Comparison of ENCODE assay signal across 25 mouse cellular contexts in genomic region chr1:82726482-82726881, GRCm38 (mm10). TPM values are rescaled to one million over a fixed set of nuclear protein-coding genes. Genes with fewer than 3 reads are reported as not detected.
A peak's percentile ranks its signal among the peaks of the same experiment; 100 is the strongest.
DNase-seq lines count a peak whose midpoint lies in the region; ATAC-seq and TF ChIP-seq lines count a peak whose summit lies in the region.
"Had no signal": no experiment of that assay in that cellular context is flagged by ENCODE, and none has a peak within 500 bp of the region (broad histone marks: within the 10 kb centered on the region; RNA-seq: fewer than 3 reads in every experiment).

No protein-coding gene starts in this region.

- H3K79me2 ChIP-seq in CH12.LX (replicated peaks; ENCODE audit: control insufficient read depth, extremely low read depth, insufficient read depth, poor library complexity, severe bottlenecking): peaks cover 17% of the 10 kb centered on the region

- peak overlapping the region; percentile 97; the same call in 1 of the 2 replicates for H3K4me2 ChIP-seq in hindbrain, postnatal 0 days (ENCODE audit: low read depth, low read length)
- no peak overlapping the region for H3K4me2 ChIP-seq in hindbrain, embryonic 16.5 days (ENCODE audit: low read length)
- peak overlapping the region; percentile 44; the same call in 1 of the 2 replicates for H3K4me2 ChIP-seq in CH12.LX (ENCODE audit: insufficient read depth, low read depth, poor library complexity, severe bottlenecking)
- peak overlapping the region; percentile 94 for H3K4me2 ChIP-seq in liver, embryonic 13.5 days

- no peak overlapping the region for H3K27ac ChIP-seq in hindbrain, postnatal 0 days
- H3K27ac ChIP-seq in hindbrain, embryonic 16.5 days (ENCODE audit: low read depth, low read length): no peak overlapping the region
- H3K27ac ChIP-seq in CH12.LX (ENCODE audit: insufficient read depth, low read depth): no peak overlapping the region
- H3K27ac ChIP-seq in liver, embryonic 13.5 days: peak overlapping the region; percentile 94
- H3K27ac ChIP-seq: hindbrain, embryonic 14.5 days; macrophage had no signal

- no peak for TF ChIP-seq POLR2A in CH12.LX (IDR thresholded peaks at IDR 0.05; ENCODE audit: low read depth, low read length)

- H3K27me3 ChIP-seq in hindbrain, postnatal 0 days (ENCODE audit: insufficient read depth, low read length): 0 out of 2 replicates have a peak, but pooled peaks cover 7% of the 10 kb centered on the region
- peaks cover 4% of the 10 kb centered on the region for H3K27me3 ChIP-seq in hindbrain, embryonic 16.5 days (replicated peaks; ENCODE audit: control insufficient read depth, insufficient read depth, low read length)
- H3K27me3 ChIP-seq in CH12.LX (replicated peaks) (no peaks in the 10 kb centered on the region), G1E (ENCODE audit: insufficient read depth, low read length) (no peaks in the 10 kb centered on the region)
- 0 out of 2 replicates have a peak, but pooled peaks cover 4% of the 10 kb centered on the region for H3K27me3 ChIP-seq in liver, embryonic 13.5 days

- peaks cover 9% of the 10 kb centered on the region; the same call in 1 of the 2 replicates for H3K4me1 ChIP-seq in hindbrain, postnatal 0 days (ENCODE audit: insufficient read depth, low read length)
- H3K4me1 ChIP-seq in hindbrain, embryonic 16.5 days (ENCODE audit: control insufficient read depth, insufficient read depth, low read depth, low read length): peaks cover 9% of the 10 kb centered on the region
- H3K4me1 ChIP-seq in CH12.LX (ENCODE audit: control insufficient read depth in 1 of 2, insufficient read depth in 2 of 2): peaks cover 0 to 20% of the 10 kb centered on the region in 2 experiments; a peak in 2 of 4 replicates
- peaks cover 28% of the 10 kb centered on the region for H3K4me1 ChIP-seq in G1E (ENCODE audit: insufficient read depth, low read depth, low read length)
- H3K4me1 ChIP-seq in liver, embryonic 13.5 days (replicated peaks): peaks cover 23% of the 10 kb centered on the region

- H3K4me3 ChIP-seq in hindbrain, postnatal 0 days (ENCODE audit: low read length): no peak overlapping the region
- H3K4me3 ChIP-seq in hindbrain, embryonic 16.5 days (ENCODE audit: low read length): no peak overlapping the region
- no peak overlapping the region for H3K4me3 ChIP-seq in CH12.LX (replicated peaks in 1 of 3; ENCODE audit: low read depth in 2 of 3, low read length in 2 of 3, poor library complexity in 1 of 3)
- peak overlapping the region; percentile 79 for H3K4me3 ChIP-seq in G1E (ENCODE audit: low read depth, low read length)
- peak overlapping the region; percentile 86 for H3K4me3 ChIP-seq in liver, embryonic 13.5 days (replicated peaks)

- dilution Hi-C loops in CH12.LX (cut with MboI; ENCODE audit: extremely low pct_ligation_motif_present, extremely low pct_unique_long_range_greater_than_20kb, low sequenced_read_pairs): no loop called here

- no peak for TF ChIP-seq RAD21 in CH12.LX (IDR thresholded peaks at IDR 0.05; ENCODE audit: low read depth, low read length)

- TF ChIP-seq CTCF in hindbrain, postnatal 0 days (IDR thresholded peaks at IDR 0.05; ENCODE audit: low read depth): no peak
- TF ChIP-seq CTCF in CH12.LX (conservative IDR thresholded peaks at IDR 0.05 in 1 of 2, IDR thresholded peaks at IDR 0.05 in 1 of 2; ENCODE audit: low read depth in 2 of 2, low read length in 2 of 2): no peak
- TF ChIP-seq CTCF in G1E (IDR thresholded peaks at IDR 0.05; ENCODE audit: low read depth, low read length): no peak

- no peak for TF ChIP-seq EP300 in CH12.LX (IDR thresholded peaks at IDR 0.05; ENCODE audit: low read length)

- no peaks in the 10 kb centered on the region for H3K9me3 ChIP-seq in hindbrain, postnatal 0 days (ENCODE audit: low read length)
- H3K9me3 ChIP-seq in hindbrain, embryonic 16.5 days (ENCODE audit: control insufficient read depth, low read length): no peaks in the 10 kb centered on the region
- no peaks in the 10 kb centered on the region for H3K9me3 ChIP-seq in CH12.LX (replicated peaks; ENCODE audit: low read length)
- H3K9me3 ChIP-seq in G1E (replicated peaks): no peaks in the 10 kb centered on the region
- no peaks in the 10 kb centered on the region for H3K9me3 ChIP-seq in liver, embryonic 13.5 days (replicated peaks)

- H3K9ac ChIP-seq in hindbrain, postnatal 0 days (replicated peaks; ENCODE audit: low read length): no peak overlapping the region
- no peak overlapping the region for H3K9ac ChIP-seq in hindbrain, embryonic 16.5 days (ENCODE audit: low read depth, low read length)
- H3K9ac ChIP-seq in CH12.LX (ENCODE audit: insufficient read depth, low read depth): no peak overlapping the region
- peak overlapping the region; percentile 94 for H3K9ac ChIP-seq in liver, embryonic 13.5 days

- 93% methylated on average over 5 of the region's 5 CpGs for WGBS in hindbrain, postnatal 0 days
- WGBS in hindbrain, embryonic 16.5 days: 96% methylated on average over 5 of the region's 5 CpGs
- 28% methylated on average over 5 of the region's 5 CpGs for WGBS in liver, embryonic 13.5 days (ENCODE audit: insufficient replicate concordance)

- in situ Hi-C loops in CH12.LX (cut with MboI; ENCODE audit: low pct_ligation_motif_present, low pct_unique_long_range_greater_than_20kb, low sequenced_read_pairs): no loop called here

- ATAC-seq in hindbrain, postnatal 0 days: no peak
- ATAC-seq in hindbrain, embryonic 16.5 days: no peak
- peak; percentile 43; the same call in 1 of the 2 replicates for ATAC-seq in G1E (ENCODE audit: extremely low read depth, insufficient number of reproducible peaks, low FRiP score, poor library complexity, severe bottlenecking)
- ATAC-seq in liver, embryonic 13.5 days (ENCODE audit: low read depth): no peak
- ATAC-seq: midbrain, embryonic 16.5 days had no signal

- H3K36me3 ChIP-seq in hindbrain, postnatal 0 days (ENCODE audit: insufficient read depth, low read length): peaks cover 21% of the 10 kb centered on the region; the same call in 1 of the 2 replicates
- H3K36me3 ChIP-seq in hindbrain, embryonic 16.5 days (ENCODE audit: control insufficient read depth, insufficient read depth, low read length): peaks cover 19% of the 10 kb centered on the region
- H3K36me3 ChIP-seq in CH12.LX (replicated peaks in 1 of 2; ENCODE audit: control insufficient read depth in 1 of 2, insufficient read depth in 1 of 2, low read length in 1 of 2) (peaks cover 25 to 43% of the 10 kb centered on the region in 2 experiments), G1E (replicated peaks) (peaks cover 44% of the 10 kb centered on the region)
- H3K36me3 ChIP-seq in liver, embryonic 13.5 days: peaks cover 36% of the 10 kb centered on the region

- no peak for DNase-seq in hindbrain, postnatal 0 days (ENCODE audit: low spot score)
- no peak for DNase-seq in CH12.LX (ENCODE audit: extremely low read depth)
- no peak for DNase-seq in G1E (ENCODE audit: low spot score)
- DNase-seq in liver, embryonic 13.5 days: no peak
- no peak for DNase-seq in thymus, postnatal 0 days (ENCODE audit: low spot score)
- DNase-seq in retina, postnatal 1 day: no peak
- DNase-seq: cerebellum, adult 11-12 months; cerebellum, postnatal 25 days; gastrocnemius, adult 2 months; heart, postnatal 10 days; kidney, adult 11 months; kidney, postnatal 36 days; right cerebral cortex, postnatal 14 days; thymus, postnatal 14 days had no signal

TF ChIP-seq in CH12.LX, 34 proteins besides CTCF, POLR2A, EP300 and RAD21 (continues in another document):
- no peak for TF ChIP-seq PAX5 (IDR thresholded peaks at IDR 0.05; ENCODE audit: low read length)
- TF ChIP-seq HCFC1 (IDR thresholded peaks at IDR 0.05; ENCODE audit: low read depth, low read length): no peak
- no peak for TF ChIP-seq BHLHE40 (IDR thresholded peaks at IDR 0.05; ENCODE audit: low read depth, low read length)
- TF ChIP-seq MAX (IDR thresholded peaks at IDR 0.05; ENCODE audit: low read length): no peak
- no peak for TF ChIP-seq ETS1 (conservative IDR thresholded peaks at IDR 0.05; ENCODE audit: low read depth, low read length)
- no peak for TF ChIP-seq SIN3A (IDR thresholded peaks at IDR 0.05; ENCODE audit: low read length)

RNA-seq across cellular contexts. Expression of gene Mff, which starts 1.8 kb away (rescaled TPM):
- total RNA-seq in hindbrain, postnatal 0 days (2014; rRNA removed): 309 and 364 TPM in 2 replicates
- 410 and 416 TPM in 2 replicates for polyA plus RNA-seq in hindbrain, postnatal 0 days (2015; fragmentation: Nextera tagmentation; extraction: Ambion mirVana)
- polyA plus RNA-seq in hindbrain, embryonic 16.5 days (2015; fragmentation: Nextera tagmentation; extraction: Ambion mirVana): 389 and 427 TPM in 2 replicates
- total RNA-seq in CH12.LX (2012; rRNA removed) (90.7 and 95.3 TPM in 2 replicates), CH12.LX (2014; rRNA removed) (169 and 210 TPM in 2 replicates), G1E (2014; fragmentation: Nextera tagmentation) (552 and 575 TPM in 2 replicates), G1E (2017) (387 and 411 TPM in 2 replicates)
- polyA plus RNA-seq in CH12.LX (2012; ENCODE audit: insufficient read length, low read depth) (155 and 232 TPM in 2 replicates), G1E (2012) (366 and 539 TPM in 2 replicates)
- polyA plus RNA-seq in liver, embryonic 13.5 days (2015; fragmentation: Nextera tagmentation; extraction: Ambion mirVana): 198 and 211 TPM in 2 replicates
- polyA plus RNA-seq in thymus, postnatal 0 days (2015; fragmentation: Nextera tagmentation; extraction: Ambion mirVana): 255 and 259 TPM in 2 replicates

RNA-seq across cellular contexts. Expression of gene Tm4sf20, which starts 41.8 kb away (rescaled TPM):
- total RNA-seq in hindbrain, postnatal 0 days (2014; rRNA removed): not detected in 2 replicates
- not detected in 2 replicates for polyA plus RNA-seq in hindbrain, postnatal 0 days (2015; fragmentation: Nextera tagmentation; extraction: Ambion mirVana)
- polyA plus RNA-seq in hindbrain, embryonic 16.5 days (2015; fragmentation: Nextera tagmentation; extraction: Ambion mirVana): not detected in 2 replicates
- not detected in 2 replicates for total RNA-seq in CH12.LX (2012; rRNA removed)
- total RNA-seq in CH12.LX (2014; rRNA removed): not detected in 2 replicates
- polyA plus RNA-seq in CH12.LX (2012; ENCODE audit: insufficient read length, low read depth): not detected in 2 replicates
- not detected in 2 replicates for total RNA-seq in G1E (2014; fragmentation: Nextera tagmentation)
- total RNA-seq in G1E (2017): not detected in 2 replicates
- not detected in 2 replicates for polyA plus RNA-seq in G1E (2012)
- 0.25 TPM in 1 of 2 replicates, not detected in the other for polyA plus RNA-seq in liver, embryonic 13.5 days (2015; fragmentation: Nextera tagmentation; extraction: Ambion mirVana)
- 0.17 and 0.47 TPM in 2 replicates for polyA plus RNA-seq in thymus, postnatal 0 days (2015; fragmentation: Nextera tagmentation; extraction: Ambion mirVana)
- total RNA-seq: adrenal gland, adult 18-20 months; gastrocnemius, adult 2 months; granulocyte monocyte progenitor cell, adult 5-6 weeks; heart, postnatal 10 days; layer of hippocampus, postnatal 10 days; left cerebral cortex, postnatal 10 days; liver, adult 2 months had no signal
- polyA plus RNA-seq: hindbrain, embryonic 14.5 days; liver, adult 2 months; macrophage; spleen, adult 2 months had no signal

RNA-seq across cellular contexts. Expression of gene Gm47791, which starts 44.6 kb away (rescaled TPM):
- not detected in 2 replicates for total RNA-seq in hindbrain, postnatal 0 days (2014; rRNA removed)
- polyA plus RNA-seq in hindbrain, postnatal 0 days (2015; fragmentation: Nextera tagmentation; extraction: Ambion mirVana): not detected in 2 replicates
- polyA plus RNA-seq in hindbrain, embryonic 16.5 days (2015; fragmentation: Nextera tagmentation; extraction: Ambion mirVana): not detected in 2 replicates
- total RNA-seq in CH12.LX (2012; rRNA removed): not detected in 2 replicates
- not detected in 2 replicates for total RNA-seq in CH12.LX (2014; rRNA removed)
- polyA plus RNA-seq in CH12.LX (2012; ENCODE audit: insufficient read length, low read depth): not detected in 2 replicates
- total RNA-seq in G1E (2014; fragmentation: Nextera tagmentation): not detected in 2 replicates
- total RNA-seq in G1E (2017): not detected in 2 replicates
- not detected in 2 replicates for polyA plus RNA-seq in G1E (2012)
- not detected in 2 replicates for polyA plus RNA-seq in liver, embryonic 13.5 days (2015; fragmentation: Nextera tagmentation; extraction: Ambion mirVana)
- not detected in 2 replicates for polyA plus RNA-seq in thymus, postnatal 0 days (2015; fragmentation: Nextera tagmentation; extraction: Ambion mirVana)
- total RNA-seq: adrenal gland, adult 18-20 months; gastrocnemius, adult 2 months; granulocyte monocyte progenitor cell, adult 5-6 weeks; heart, postnatal 10 days; layer of hippocampus, postnatal 10 days; left cerebral cortex, postnatal 10 days; liver, adult 2 months had no signal
- polyA plus RNA-seq: hindbrain, embryonic 14.5 days; liver, adult 2 months; macrophage; midbrain, embryonic 16.5 days; spleen, adult 2 months; stomach, embryonic 16.5 days had no signal

Comparison
In these comparisons a context has a peak if more than half of its experiments do, and no peak if none do; other contexts are left out.
1. H3K4me3 ChIP-seq: peak in G1E (single experiment) and liver, embryonic 13.5 days (single experiment); none in hindbrain, postnatal 0 days (single experiment), hindbrain, embryonic 16.5 days (single experiment) and CH12.LX (0 of 3).